Mouse (Mus musculus): ENCODE measurements around the gene Fh1.

The Fh1 gene

GRCm38 (mm10) chr1:175625257-175625879, at the start of gene Fh1:
TSS of gene Fh1 (minus strand) at chr1:175625635.
- Histone ChIP-seq H3K36me3 (ENCODE audit: insufficient read depth, low read length) (peaks cover 17% of the 10 kb centered on the region), H3K4me1 (replicated peaks; ENCODE audit: low read depth, low read length) (peaks cover 23% of the 10 kb centered on the region; the same call in 1 of the 2 replicates), H3K9me3 (ENCODE audit: low read length) (no peaks in the 10 kb centered on the region), H3K27me3 (ENCODE audit: insufficient read depth, low read length) (no peaks in the 10 kb centered on the region), H3K4me3 (replicated peaks; ENCODE audit: low read length) (peak within 1 kb of the TSS; percentile 95)
- TF ChIP-seq POU5F1 (IDR thresholded peaks at IDR 0.05; ENCODE audit: borderline replicate concordance, low read length) (no peak), CTCF (conservative IDR thresholded peaks at IDR 0.05; ENCODE audit: low read length) (no peak), NANOG (IDR thresholded peaks at IDR 0.05; ENCODE audit: borderline replicate concordance, low read length) (0 out of 2 replicates have a peak, but pooled peaks have one; percentile 50)

- Histone ChIP-seq H3K36me3 (ENCODE audit: insufficient read depth, low read length) (no peaks in the 10 kb centered on the region), H3K4me3 (replicated peaks; ENCODE audit: low read length) (no peak overlapping the region), H3K4me1 (replicated peaks; ENCODE audit: low read depth, low read length) (peaks cover 5% of the 10 kb centered on the region), H3K9me3 (ENCODE audit: low read length) (no peaks in the 10 kb centered on the region), H3K27me3 (ENCODE audit: insufficient read depth, low read length) (no peaks in the 10 kb centered on the region)
- TF ChIP-seq CTCF (conservative IDR thresholded peaks at IDR 0.05; ENCODE audit: low read length), result no peak
Measured at GRCm38 (mm10) chr1:175675116-175675515, 49.7 kb upstream of the Fh1 start.

GRCm38 (mm10) chr1:175673563-175674325, 48.3 kb upstream of the Fh1 start:
- TF ChIP-seq POU5F1 (IDR thresholded peaks at IDR 0.05; ENCODE audit: borderline replicate concordance, low read length) (no peak), CTCF (conservative IDR thresholded peaks at IDR 0.05; ENCODE audit: low read length) (no peak), NANOG (IDR thresholded peaks at IDR 0.05; ENCODE audit: borderline replicate concordance, low read length) (no peak)
- Histone ChIP-seq H3K9me3 (ENCODE audit: low read length) (no peaks in the 10 kb centered on the region), H3K4me3 (replicated peaks; ENCODE audit: low read length) (no peak overlapping the region), H3K36me3 (ENCODE audit: insufficient read depth, low read length) (no peaks in the 10 kb centered on the region), H3K27me3 (ENCODE audit: insufficient read depth, low read length) (no peaks in the 10 kb centered on the region), H3K4me1 (replicated peaks; ENCODE audit: low read depth, low read length) (peaks cover 18% of the 10 kb centered on the region)

DNA sequence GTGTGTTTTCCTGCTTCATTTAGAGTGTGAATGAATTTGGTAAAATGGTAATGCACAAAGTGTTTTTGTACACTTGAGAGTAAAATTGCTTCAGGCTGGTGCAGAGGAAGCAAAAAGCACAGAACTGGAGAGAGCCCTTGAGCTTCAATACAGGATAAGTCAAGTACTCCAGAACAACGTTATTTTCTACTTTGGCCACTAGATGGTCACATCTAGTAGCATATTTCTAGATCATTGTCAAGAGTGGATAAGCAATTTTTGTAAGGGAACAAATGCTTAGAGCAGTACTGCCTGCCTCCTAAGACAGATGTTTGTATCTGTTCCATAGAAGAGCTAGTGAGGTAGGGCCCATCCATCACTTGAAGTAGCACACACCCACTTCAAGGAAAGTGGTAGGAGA, 46.2 kb upstream of the Fh1 start:
- no peaks in the 10 kb centered on the region for H3K9me3 ChIP-seq (ENCODE audit: low read length)
- H3K27me3 ChIP-seq (ENCODE audit: insufficient read depth, low read length), result no peaks in the 10 kb centered on the region
- TF ChIP-seq POU5F1 (IDR thresholded peaks at IDR 0.05; ENCODE audit: borderline replicate concordance, low read length), result no peak
- no peak for TF ChIP-seq NANOG (IDR thresholded peaks at IDR 0.05; ENCODE audit: borderline replicate concordance, low read length)
- no peak for TF ChIP-seq CTCF (conservative IDR thresholded peaks at IDR 0.05; ENCODE audit: low read length)
- no peaks in the 10 kb centered on the region for H3K36me3 ChIP-seq (ENCODE audit: insufficient read depth, low read length)
- peaks cover 18% of the 10 kb centered on the region for H3K4me1 ChIP-seq (replicated peaks; ENCODE audit: low read depth, low read length)
- no peak overlapping the region for H3K4me3 ChIP-seq (replicated peaks; ENCODE audit: low read length)

- Histone ChIP-seq H3K4me3 (replicated peaks; ENCODE audit: low read length) (no peak overlapping the region), H3K9me3 (ENCODE audit: low read length) (no peaks in the 10 kb centered on the region), H3K4me1 (replicated peaks; ENCODE audit: low read depth, low read length) (peaks cover 18% of the 10 kb centered on the region), H3K36me3 (ENCODE audit: insufficient read depth, low read length) (no peaks in the 10 kb centered on the region), H3K27me3 (ENCODE audit: insufficient read depth, low read length) (no peaks in the 10 kb centered on the region)
- TF ChIP-seq NANOG (IDR thresholded peaks at IDR 0.05; ENCODE audit: borderline replicate concordance, low read length) (no peak), POU5F1 (IDR thresholded peaks at IDR 0.05; ENCODE audit: borderline replicate concordance, low read length) (no peak), CTCF (conservative IDR thresholded peaks at IDR 0.05; ENCODE audit: low read length) (no peak)
Measured at GRCm38 (mm10) chr1:175670042-175670441, 44.6 kb upstream of the Fh1 start.

- H3K4me3 ChIP-seq (replicated peaks; ENCODE audit: low read length), result no peak overlapping the region
- TF ChIP-seq POU5F1 (IDR thresholded peaks at IDR 0.05; ENCODE audit: borderline replicate concordance, low read length), result no peak
- no peak for TF ChIP-seq NANOG (IDR thresholded peaks at IDR 0.05; ENCODE audit: borderline replicate concordance, low read length)
- no peak for TF ChIP-seq CTCF (conservative IDR thresholded peaks at IDR 0.05; ENCODE audit: low read length)
- no peaks in the 10 kb centered on the region for H3K36me3 ChIP-seq (ENCODE audit: insufficient read depth, low read length)
- H3K27me3 ChIP-seq (ENCODE audit: insufficient read depth, low read length), result no peaks in the 10 kb centered on the region
- peaks cover 18% of the 10 kb centered on the region for H3K4me1 ChIP-seq (replicated peaks; ENCODE audit: low read depth, low read length)
- no peaks in the 10 kb centered on the region for H3K9me3 ChIP-seq (ENCODE audit: low read length)
Measured at GRCm38 (mm10) chr1:175669456-175669855, 44.0 kb upstream of the Fh1 start.

- Histone ChIP-seq H3K4me3 (replicated peaks; ENCODE audit: low read length) (no peak overlapping the region), H3K9me3 (ENCODE audit: low read length) (no peaks in the 10 kb centered on the region), H3K36me3 (ENCODE audit: insufficient read depth, low read length) (no peaks in the 10 kb centered on the region), H3K27me3 (ENCODE audit: insufficient read depth, low read length) (no peaks in the 10 kb centered on the region), H3K4me1 (replicated peaks; ENCODE audit: low read depth, low read length) (peaks cover 18% of the 10 kb centered on the region)
- no peak for TF ChIP-seq NANOG (IDR thresholded peaks at IDR 0.05; ENCODE audit: borderline replicate concordance, low read length)
- peak; percentile 67 for TF ChIP-seq CTCF (conservative IDR thresholded peaks at IDR 0.05; ENCODE audit: low read length)
Measured at GRCm38 (mm10) chr1:175668666-175669405, 43.4 kb upstream of the Fh1 start.

DNA sequence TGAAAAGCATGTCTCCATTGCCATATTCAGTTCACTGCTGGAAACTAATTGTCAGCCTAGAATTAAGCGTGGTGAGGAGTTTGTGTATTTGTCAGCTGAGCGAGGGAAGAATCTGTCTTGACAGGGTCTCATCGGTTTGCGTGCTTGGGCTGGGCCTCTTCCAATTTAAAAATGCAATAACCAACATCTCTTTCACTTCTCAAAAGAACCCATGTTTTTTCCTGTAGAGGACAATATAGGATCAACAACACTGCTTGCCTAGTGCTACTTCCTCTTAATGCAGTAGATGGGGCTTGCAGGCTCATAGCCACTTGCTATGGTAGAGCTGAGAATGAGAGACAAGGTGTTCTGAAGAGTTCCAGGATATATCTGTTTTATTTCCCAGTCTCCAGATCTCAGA, 34.5 kb upstream of the Fh1 start:
- Histone ChIP-seq H3K27me3 (ENCODE audit: insufficient read depth, low read length) (no peaks in the 10 kb centered on the region), H3K4me1 (replicated peaks; ENCODE audit: low read depth, low read length) (no peaks in the 10 kb centered on the region), H3K9me3 (ENCODE audit: low read length) (no peaks in the 10 kb centered on the region), H3K4me3 (replicated peaks; ENCODE audit: low read length) (no peak overlapping the region), H3K36me3 (ENCODE audit: insufficient read depth, low read length) (no peaks in the 10 kb centered on the region)
- TF ChIP-seq NANOG (IDR thresholded peaks at IDR 0.05; ENCODE audit: borderline replicate concordance, low read length) (no peak), POU5F1 (IDR thresholded peaks at IDR 0.05; ENCODE audit: borderline replicate concordance, low read length) (no peak), CTCF (conservative IDR thresholded peaks at IDR 0.05; ENCODE audit: low read length) (no peak)
